In genomic region chr4:142353526-142353925, GRCm38 (mm10) we compare ENCODE assay signal across 14 mouse cellular contexts.
DNase-seq lines count a peak whose midpoint lies in the region; ATAC-seq lines count a peak whose summit lies in the region.
"Had no signal": no experiment of that assay in that cellular context is flagged by ENCODE, and none has a peak within 500 bp of the region (broad histone marks: within the 10 kb centered on the region; RNA-seq: fewer than 3 reads in every experiment).

No protein-coding gene starts in this region.

- no peak for ATAC-seq in cerebellum, adult (ENCODE audit: insufficient number of reproducible peaks, low FRiP score, low TSS enrichment)
- ATAC-seq: forebrain, embryonic 14.5 days; forebrain, embryonic 16.5 days had no signal

- DNase-seq in cerebellum, adult 18-20 months = peak; percentile 29 to 31
- peak; percentile 52 for DNase-seq in cerebellum, adult 9-10 months
- no peak for DNase-seq in cerebellum, adult 8-10 months
- DNase-seq in brain, adult 2 months (ENCODE audit: low read depth, low spot score) = peak; percentile 72
- DNase-seq in cerebellum, adult 9-11 months = peak; percentile 57
- no peak for DNase-seq in left cerebral cortex, postnatal 10 days (ENCODE audit: extremely low spot score in 1 of 2, low spot score in 2 of 2)
- no peak for DNase-seq in liver
- DNase-seq: adrenal gland, adult 2 months; adrenal gland, postnatal 10 days; adrenal gland, postnatal 25 days; gastrocnemius, adult 2 months had no signal

- intact Hi-C loops in left cerebral cortex, postnatal 10 days (cut with DNase I) = no loop called here

Comparison
In these comparisons a context has a peak if more than half of its experiments do, and no peak if none do; other contexts are left out.
1. DNase-seq: peak in cerebellum, adult 18-20 months (2 of 2), cerebellum, adult 9-10 months (single experiment), brain, adult 2 months (single experiment) and cerebellum, adult 9-11 months (single experiment); none in cerebellum, adult 8-10 months (single experiment), left cerebral cortex, postnatal 10 days (0 of 2) and liver (single experiment).